Mouse (Mus musculus) liver, embryonic 14.5 days (tissue): ENCODE data around the gene Fuk. TPM values are rescaled to one million over a fixed set of nuclear protein-coding genes. Genes with fewer than 3 reads are reported as not detected.

ENCODE experiments used
- ATAC-seq: fragments of 200-750 bp; cut with Nextera tagmentation; 2 replicates; pipeline ENCODE4 v1.8.0; 2017; ENCODE audit warnings: moderate number of reproducible peaks, mild to moderate bottlenecking, moderate library complexity; ENCODE audit not compliant: insufficient read depth
- DNase-seq, 3 experiments: peaks; one replicate each; pipeline ENCODE4 v3.0.0-alpha.2; 2012 to 2013; ENCODE audit warnings: low read depth in 3 of 3, low spot score in 3 of 3
- H3K27ac ChIP-seq: fragments of 300-500 bp; sonication (generic); 2 replicates; pipeline ENCODE4 v1.5.1; 2014; ENCODE audit warnings: moderate library complexity, mild to moderate bottlenecking, control low read depth, inconsistent platforms
- H3K27me3 ChIP-seq: fragments of 300-500 bp; sonication (generic); 2 replicates; pipeline ENCODE4 v1.6.1; 2014; ENCODE audit warnings: mild to moderate bottlenecking, low read length, moderate library complexity; ENCODE audit not compliant: control insufficient read depth, insufficient read depth
- H3K36me3 ChIP-seq: fragments of 300-500 bp; sonication (generic); replicated peaks from 2 replicates; pipeline ENCODE4 v1.6.1; 2014; ENCODE audit warnings: low read depth; ENCODE audit not compliant: control insufficient read depth, insufficient read depth
- H3K4me1 ChIP-seq, 2 experiments: fragments of 200-500 bp in 1 of 2; fragments of 300-500 bp in 1 of 2; sonication (generic) in 1 of 2; replicated peaks; 2 replicates each; pipeline ENCODE4 v1.6.1; 2012 to 2014; ENCODE audit warnings: antibody characterized with exemption in 1 of 2, inconsistent platforms in 1 of 2, low read length in 1 of 2; ENCODE audit not compliant: control insufficient read depth in 2 of 2, insufficient read depth in 2 of 2
- H3K4me2 ChIP-seq: fragments of 300-500 bp; sonication (generic); 2 replicates; pipeline ENCODE4 v1.6.1; 2014; ENCODE audit warnings: low read depth, mild to moderate bottlenecking, control low read depth, moderate library complexity
- H3K4me3 ChIP-seq, 2 experiments: fragments of 200-500 bp in 1 of 2; fragments of 300-500 bp in 1 of 2; sonication (generic) in 1 of 2; 2 replicates each; pipeline ENCODE4 v1.5.1; 2012 to 2014; ENCODE audit warnings: low read depth in 2 of 2, low read length in 2 of 2, mild to moderate bottlenecking in 2 of 2, control low read depth in 1 of 2, inconsistent platforms in 1 of 2, moderate library complexity in 1 of 2; ENCODE audit not compliant: insufficient read depth in 1 of 2
- H3K9ac ChIP-seq: fragments of 300-500 bp; sonication (generic); replicated peaks from 2 replicates; pipeline ENCODE4 v1.6.1; 2014; ENCODE audit warnings: mild to moderate bottlenecking, control low read depth, moderate library complexity
- H3K9me3 ChIP-seq: fragments of 300-500 bp; sonication (generic); 2 replicates; pipeline ENCODE4 v1.6.1; 2016; ENCODE audit warnings: low read length, mixed read lengths; ENCODE audit not compliant: control insufficient read depth
- CTCF ChIP-seq: IDR thresholded peaks from 2 replicates; pipeline ENCODE4 v1.5.1; 2016; ENCODE audit warnings: antibody characterized with exemption, low read depth, control low read depth
- EP300 ChIP-seq: IDR thresholded peaks from 2 replicates; pipeline ENCODE4 v1.6.1; 2016; ENCODE audit warnings: antibody characterized with exemption, low read depth
- WGBS: fragments of 180-500 bp; shearing (Covaris S2); extraction: QIAGEN DNeasy Blood & Tissue Kit; methylation state at CpG from one replicate; pipeline ENCODE4 v1.1.7; 2014; ENCODE audit not compliant: insufficient replicate concordance; 5-methylcytosine and 5-hydroxymethylcytosine counted together
- polyA plus RNA-seq, 2 experiments: library from polyadenylated mRNA; depleted of rRNA in 1 of 2; stranded (reverse) in 1 of 2; unstranded in 1 of 2; fragments of >200 nt; fragmentation: Nextera tagmentation in 1 of 2; extraction: Ambion mirVana in 1 of 2; gene quantifications; 2 replicates each; pipeline versions ENCODE4 v1.2.1 to v1.2.3; 2012 to 2014

Fuk gene
- polyA plus RNA-seq, 2 experiments: 1.3 to 2.5 TPM

DNA sequence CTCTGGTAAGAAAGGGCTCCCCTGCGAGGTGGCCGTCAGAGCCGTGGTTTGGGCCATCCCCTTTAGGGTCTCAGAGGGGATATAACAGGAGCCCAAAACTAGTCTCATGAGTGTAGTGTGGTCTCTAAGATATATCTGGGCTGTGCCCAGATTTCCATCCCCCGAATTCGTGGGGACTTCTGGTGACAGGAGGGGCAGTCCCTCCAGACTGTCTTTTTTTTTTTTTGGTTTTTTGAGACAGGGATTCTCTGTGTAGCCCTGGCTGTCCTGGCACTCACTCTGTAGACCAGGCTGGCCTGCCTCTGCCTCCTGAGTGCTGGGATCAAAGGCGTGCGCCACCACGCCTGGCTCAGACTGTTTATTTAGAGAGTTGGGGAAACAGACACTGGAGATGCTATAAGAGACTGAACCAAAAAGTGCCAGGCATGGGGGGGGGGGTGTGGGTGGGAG, 23.4 kb upstream of the Fuk start:
- ATAC-seq: no peak
- Histone ChIP-seq H3K36me3 (peaks cover 5% of the 10 kb centered on the region), H3K9ac (no peak overlapping the region), H3K4me1 (peaks cover 68 to 85% of the 10 kb centered on the region in 2 experiments), H3K4me3 (no peak overlapping the region), H3K27me3 (no peaks in the 10 kb centered on the region), H3K27ac (peak overlapping the region; percentile 65), H3K9me3 (no peaks in the 10 kb centered on the region), H3K4me2 (peak overlapping the region; percentile 40)
- no peak for DNase-seq
- 62% methylated on average over 8 of the region's 8 CpGs for WGBS
- TF ChIP-seq CTCF (no peak), EP300 (no peak)

DNA sequence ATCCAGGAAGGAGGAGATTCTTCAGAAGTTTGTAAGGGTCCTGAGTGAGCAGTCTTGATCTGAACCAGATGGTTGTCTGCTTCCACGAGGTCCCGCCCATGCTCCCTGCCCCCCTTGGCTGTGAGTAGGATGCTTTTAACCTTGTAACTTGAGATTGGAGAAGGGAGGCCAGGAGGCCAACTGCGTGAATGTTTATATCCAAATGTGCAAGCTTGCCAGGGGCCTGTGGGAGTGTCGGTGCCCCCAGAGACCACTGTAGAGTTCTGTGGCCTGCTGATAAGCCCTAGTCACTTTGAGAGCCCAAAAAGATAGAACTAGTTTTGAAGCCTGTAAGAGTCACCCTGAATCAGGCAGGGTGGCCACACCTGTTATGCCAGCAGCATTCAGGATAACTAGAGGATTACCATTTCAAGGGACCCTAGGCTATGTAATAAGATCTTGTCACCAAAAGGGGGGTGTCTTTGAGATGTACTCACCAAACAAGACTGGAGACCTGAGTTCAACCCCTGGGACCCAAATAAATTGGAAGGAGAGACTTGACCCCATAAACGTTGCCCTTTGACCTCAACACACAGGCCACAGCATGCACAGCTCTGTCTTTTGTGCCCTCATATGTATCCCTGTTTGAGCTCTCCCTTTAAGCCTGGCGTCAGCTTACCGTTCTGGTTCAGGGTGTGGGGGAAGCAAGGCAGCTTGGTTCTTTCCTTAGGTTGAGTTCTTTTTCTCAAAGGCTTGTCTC, 19.4 kb upstream of the Fuk start:
- ATAC-seq (peak; percentile 79), DNase-seq (peak; percentile 84 to 85 (median 84))
- Histone ChIP-seq H3K36me3 (peaks cover 5% of the 10 kb centered on the region), H3K9ac (peak overlapping the region; percentile 95), H3K4me1 (peaks cover 40 to 56% of the 10 kb centered on the region in 2 experiments), H3K27me3 (no peaks in the 10 kb centered on the region), H3K4me2 (peak overlapping the region; percentile 90), H3K27ac (peak overlapping the region; percentile 97), H3K9me3 (no peaks in the 10 kb centered on the region), H3K4me3 (peak overlapping the region; percentile 79 to 92)
- TF ChIP-seq CTCF (no peak), EP300 (peak; percentile 90)
- 20% methylated on average over 7 of the region's 7 CpGs for WGBS

- Histone ChIP-seq H3K4me2 (peak overlapping the region; percentile 90), H3K36me3 (peaks cover 5% of the 10 kb centered on the region), H3K9me3 (no peaks in the 10 kb centered on the region), H3K4me3 (peak overlapping the region; percentile 79 to 92), H3K4me1 (peaks cover 36 to 50% of the 10 kb centered on the region in 2 experiments), H3K9ac (peak overlapping the region; percentile 95), H3K27ac (peak overlapping the region; percentile 97), H3K27me3 (no peaks in the 10 kb centered on the region)
- 43% methylated on average over 3 of the region's 3 CpGs for WGBS
- DNase-seq (no peak), ATAC-seq (no peak)
- no peak for TF ChIP-seq CTCF
- no peak for TF ChIP-seq EP300
Measured at GRCm38 (mm10) chr8:110920773-110921277, 18.5 kb upstream of the Fuk start.

DNA sequence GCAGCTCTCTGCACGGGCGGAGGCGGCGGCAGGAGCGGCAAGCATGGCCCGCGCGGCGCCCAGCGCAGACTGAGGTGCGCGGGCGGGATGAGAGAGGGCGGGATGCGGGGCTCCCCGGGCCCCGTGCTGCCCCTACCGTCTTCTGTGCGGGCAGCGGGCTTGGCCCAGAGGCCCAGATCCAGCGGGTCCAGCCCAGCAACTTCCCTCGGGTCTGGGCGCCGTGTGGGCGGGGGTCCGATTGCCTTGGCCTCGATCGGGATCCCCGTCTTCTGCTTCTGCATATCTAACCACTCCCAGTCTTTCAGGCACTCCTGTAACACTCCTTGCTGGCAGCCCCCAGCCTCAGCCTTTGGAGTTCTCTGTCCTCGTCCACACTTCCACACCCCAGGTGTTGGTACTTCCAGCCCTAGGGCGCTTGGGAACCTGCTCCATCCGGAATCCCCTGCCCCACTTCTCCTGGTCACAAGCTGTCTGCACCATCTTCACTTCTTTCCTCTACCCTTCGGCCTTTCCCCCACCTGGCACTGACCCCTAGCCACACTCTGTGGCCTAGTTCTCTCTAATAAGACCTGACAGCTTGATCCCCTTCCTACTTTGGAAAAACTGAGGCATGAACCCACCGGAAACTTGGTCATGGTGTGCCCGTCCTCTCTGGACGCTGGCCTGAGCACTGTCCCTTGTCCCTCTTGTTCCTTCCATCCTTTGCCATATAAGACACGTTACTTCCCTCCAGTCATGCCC, 17.9 kb upstream of the Fuk start:
- TF ChIP-seq EP300: no peak
- no peak for TF ChIP-seq CTCF
- no peak for DNase-seq
- ATAC-seq: peak; percentile 5
- 3% methylated on average over 34 of the region's 37 CpGs for WGBS
- peak overlapping the region; percentile 95 for H3K9ac ChIP-seq
- H3K36me3 ChIP-seq: peaks cover 5% of the 10 kb centered on the region
- peak overlapping the region; percentile 79 to 92 for H3K4me3 ChIP-seq
- peaks cover 30 to 44% of the 10 kb centered on the region in 2 experiments for H3K4me1 ChIP-seq
- no peaks in the 10 kb centered on the region for H3K27me3 ChIP-seq
- peak overlapping the region; percentile 90 for H3K4me2 ChIP-seq
- H3K27ac ChIP-seq: peak overlapping the region; percentile 97
- H3K9me3 ChIP-seq: no peaks in the 10 kb centered on the region
